ENCODE assay signal across 9 mouse cellular contexts in the genomic region with DNA sequence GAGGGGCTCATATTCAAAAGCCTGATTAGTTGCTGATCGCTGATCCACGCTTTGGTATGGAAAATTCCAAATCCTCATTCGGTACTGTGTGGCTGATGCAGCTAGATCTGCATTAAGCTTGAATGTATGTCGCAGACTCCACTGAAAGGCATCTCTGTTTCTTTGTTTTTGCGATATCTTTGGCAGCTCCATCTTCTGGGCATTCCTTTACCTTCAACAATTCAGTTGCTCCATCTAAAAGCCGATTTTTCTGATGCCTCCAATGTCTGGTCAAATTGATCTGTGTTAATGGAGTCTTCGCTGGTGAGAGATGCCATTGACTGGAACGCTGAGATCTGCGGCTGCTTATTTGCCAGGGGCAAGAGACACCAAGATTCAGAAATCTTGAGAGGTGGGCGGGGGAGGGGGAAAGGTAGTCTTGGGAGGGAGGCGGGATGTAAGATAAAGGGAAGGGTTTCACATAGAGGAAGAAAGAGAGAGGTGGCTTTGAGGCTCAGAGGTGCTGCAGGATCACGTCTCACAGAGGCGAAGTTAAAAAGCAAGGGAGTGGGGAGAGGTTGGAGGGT. TPM values are rescaled to one million over a fixed set of nuclear protein-coding genes. Genes with fewer than 3 reads are reported as not detected.
A peak's percentile ranks its signal among the peaks of the same experiment; 100 is the strongest.
DNase-seq lines count a peak whose midpoint lies in the region; ATAC-seq lines count a peak whose summit lies in the region.
"Had no signal": no experiment of that assay in that cellular context is flagged by ENCODE, and none has a peak within 500 bp of the region (broad histone marks: within the 10 kb centered on the region; RNA-seq: fewer than 3 reads in every experiment).

No protein-coding gene starts in this region.

- peak overlapping the region; percentile 76 for H3K4me3 ChIP-seq in hindbrain, embryonic 10.5 days
- H3K4me3 ChIP-seq in limb, embryonic 11.5 days (ENCODE audit: low read depth, low read length), result no peak overlapping the region

- H3K36me3 ChIP-seq in hindbrain, embryonic 10.5 days, result no peaks in the 10 kb centered on the region
- no peaks in the 10 kb centered on the region for H3K36me3 ChIP-seq in limb, embryonic 11.5 days (ENCODE audit: control insufficient read depth, insufficient read depth, low read length)

- H3K27ac ChIP-seq in hindbrain, embryonic 10.5 days, result no peak overlapping the region
- H3K27ac ChIP-seq in limb, embryonic 11.5 days (replicated peaks; ENCODE audit: low read depth, low read length), result no peak overlapping the region

- peak; percentile 6 for DNase-seq in ES-CJ7 (ENCODE audit: low read depth, low spot score)
- peak; percentile 61 for DNase-seq in cerebellum, adult 9-10 months
- peak; percentile 35 for DNase-seq in hindbrain, embryonic 10.5 days (ENCODE audit: low spot score)
- peak; percentile 26 for DNase-seq in limb, embryonic 11.5 days (ENCODE audit: low spot score)
- DNase-seq in right cerebral cortex, postnatal 14 days, result peak; percentile 21
- no peak for DNase-seq in gastrocnemius, postnatal 4 days (ENCODE audit: low spot score in 2 of 2)
- DNase-seq in ovary, postnatal 10 days (ENCODE audit: low spot score), result no peak
- no peak for DNase-seq in gastrocnemius, adult 8-10 months (ENCODE audit: low spot score in 2 of 2)

- 9% methylated on average over 13 of the region's 13 CpGs for WGBS in hindbrain, embryonic 10.5 days
- WGBS in limb, embryonic 11.5 days, result 10% methylated on average over 13 of the region's 13 CpGs

- H3K4me2 ChIP-seq in limb, embryonic 11.5 days (ENCODE audit: low read depth, severe bottlenecking), result peak overlapping the region; percentile 24; the same call in 1 of the 2 replicates

- no peak overlapping the region for H3K9ac ChIP-seq in limb, embryonic 11.5 days (ENCODE audit: low read length)

- ATAC-seq in limb, embryonic 11.5 days (ENCODE audit: insufficient number of reproducible peaks, low FRiP score, low TSS enrichment, low read depth), result no peak
- ATAC-seq: Patski had no signal

- H3K4me1 ChIP-seq in hindbrain, embryonic 10.5 days (replicated peaks), result peaks cover 28% of the 10 kb centered on the region
- 0 out of 2 replicates have a peak, but pooled peaks cover 4% of the 10 kb centered on the region for H3K4me1 ChIP-seq in limb, embryonic 11.5 days (ENCODE audit: control insufficient read depth, insufficient read depth, low read length)

- no peaks in the 10 kb centered on the region for H3K9me3 ChIP-seq in hindbrain, embryonic 10.5 days
- H3K9me3 ChIP-seq in limb, embryonic 11.5 days (ENCODE audit: control insufficient read depth, low read length), result no peaks in the 10 kb centered on the region

- peaks cover 61% of the 10 kb centered on the region for H3K27me3 ChIP-seq in hindbrain, embryonic 10.5 days (ENCODE audit: insufficient read depth, poor library complexity, severe bottlenecking)
- H3K27me3 ChIP-seq in limb, embryonic 11.5 days (ENCODE audit: control insufficient read depth, insufficient read depth, low read length), result peaks cover 20% of the 10 kb centered on the region

RNA-seq across cellular contexts. Expression of a gene that starts 25.0 kb away (rescaled TPM):
- polyA plus RNA-seq in hindbrain, embryonic 10.5 days (2016; fragmentation: Nextera tagmentation; extraction: Ambion mirVana), result 10.6 and 11.9 TPM in 2 replicates
- polyA plus RNA-seq in limb, embryonic 11.5 days (2014; fragmentation: Nextera tagmentation; extraction: Ambion mirVana), result 3.5 and 4.1 TPM in 2 replicates
- 10 to 100 TPM; 15.9 to 20.9 TPM for total RNA-seq in gastrocnemius, postnatal 4 days (2021)
- total RNA-seq in gastrocnemius, adult 8-10 months (2022), result 1 to 10 TPM in 2 of 4 experiments, under 1 TPM in 2; 0.82 to 1.2 (median 1.0) TPM

Comparison
In these comparisons a context has a peak if more than half of its experiments do, and no peak if none do; other contexts are left out.
1. RNA of a gene that starts 25.0 kb away (total RNA-seq): 15.9 to 20.9 TPM in gastrocnemius, postnatal 4 days; 0.82 to 1.2 TPM in gastrocnemius, adult 8-10 months; every median in the first group is over 4 times any median in the second.
2. DNase-seq: peak in ES-CJ7 (single experiment), cerebellum, adult 9-10 months (single experiment), hindbrain, embryonic 10.5 days (single experiment), limb, embryonic 11.5 days (single experiment) and right cerebral cortex, postnatal 14 days (single experiment); none in gastrocnemius, postnatal 4 days (0 of 2), ovary, postnatal 10 days (single experiment) and gastrocnemius, adult 8-10 months (0 of 2).